Mouse (Mus musculus) bone marrow macrophage, adult 2 months (primary cell): Measurements from ENCODE around the gene Lkaaear1. TPM values are rescaled to one million over a fixed set of nuclear protein-coding genes. Genes with fewer than 3 reads are reported as not detected.

Experiments used
- H3K27ac ChIP-seq: 2 replicates; pipeline ENCODE4 v1.5.1; 2012; ENCODE audit warnings: low read depth, low read length; ENCODE audit not compliant: insufficient read depth
- H3K4me1 ChIP-seq: 2 replicates; pipeline ENCODE4 v1.6.1; 2012; ENCODE audit warnings: low read length; ENCODE audit not compliant: control insufficient read depth, insufficient read depth
- H3K4me3 ChIP-seq: 2 replicates; pipeline ENCODE4 v1.5.1; 2012; ENCODE audit warnings: mild to moderate bottlenecking, low read length, moderate library complexity; ENCODE audit not compliant: insufficient read depth
- CTCF ChIP-seq: IDR thresholded peaks from 2 replicates; pipeline ENCODE4 v1.5.1; 2012; ENCODE audit warnings: low read depth, mild to moderate bottlenecking, low read length, moderate library complexity
- POLR2A ChIP-seq: IDR thresholded peaks from 2 replicates; pipeline ENCODE4 v1.6.1; 2012; ENCODE audit warnings: mild to moderate bottlenecking, low read depth, low read length, borderline replicate concordance
- polyA plus RNA-seq: library from polyadenylated mRNA; stranded (reverse); fragments of >200 nt; gene quantifications from 2 replicates; pipeline ENCODE4 v1.2.4, GENCODE M21; 2012; ENCODE audit not compliant: missing spikeins, insufficient read depth, insufficient read length

The Lkaaear1 gene
- polyA plus RNA-seq, 1 experiment, result not detected

DNA sequence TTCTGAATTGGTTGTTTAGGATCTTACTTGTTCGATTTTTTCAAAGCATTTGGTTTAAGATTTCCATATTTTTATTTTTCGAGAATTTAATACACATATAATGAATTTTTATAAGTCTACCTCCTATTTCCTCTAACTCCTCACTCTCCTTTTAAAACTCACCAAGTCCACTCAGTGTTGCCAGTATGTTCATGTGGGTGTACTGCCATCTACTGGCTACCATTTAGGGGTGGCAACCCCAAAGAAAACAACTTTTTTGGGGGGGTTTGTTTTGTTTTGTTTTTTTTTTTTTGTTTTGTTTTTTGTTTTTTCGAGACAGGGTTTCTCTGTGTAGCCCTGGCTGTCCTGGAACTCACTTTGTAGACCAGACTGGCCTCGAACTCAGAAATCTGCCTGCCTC, 8.4 kb upstream of the Lkaaear1 start:
- Histone ChIP-seq H3K4me3 (no peak overlapping the region), H3K4me1 (no peaks in the 10 kb centered on the region), H3K27ac (no peak overlapping the region)
- TF ChIP-seq POLR2A (no peak), CTCF (no peak)

DNA sequence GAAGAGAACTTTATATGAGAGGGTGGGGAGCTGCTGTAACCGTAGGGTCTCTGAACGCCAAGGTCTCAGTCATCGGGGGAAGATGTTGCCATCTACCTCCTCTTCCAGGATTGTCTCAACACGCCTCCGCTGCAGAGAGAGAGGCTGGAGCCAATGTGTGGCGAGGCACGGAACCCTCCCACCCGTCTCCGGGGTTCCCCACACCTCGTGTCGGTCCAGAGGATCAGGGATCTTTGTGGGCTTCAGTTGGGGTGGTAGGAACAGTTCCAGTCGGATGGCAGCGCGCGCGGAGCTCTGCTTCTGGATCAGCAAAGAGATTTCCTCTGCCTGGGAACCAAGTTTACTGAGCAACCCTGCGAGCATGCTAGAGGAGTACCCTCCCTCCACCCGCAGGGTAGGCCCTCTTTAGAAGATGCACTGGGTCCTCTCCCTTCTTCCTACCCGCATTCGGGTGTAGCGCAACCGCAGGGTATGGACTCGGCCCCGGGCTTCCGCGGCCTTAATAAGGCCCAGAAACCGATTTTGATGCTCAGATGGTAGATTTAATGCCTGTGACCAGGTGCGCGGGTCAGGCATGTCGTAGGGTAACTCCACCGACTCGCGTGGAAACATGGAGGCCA, 1.3 kb downstream of the Lkaaear1 start:
- H3K4me1 ChIP-seq, result peaks cover 9% of the 10 kb centered on the region
- TF ChIP-seq CTCF (no peak), POLR2A (no peak)
- H3K27ac ChIP-seq, result no peak overlapping the region
- H3K4me3 ChIP-seq, result no peak overlapping the region

DNA sequence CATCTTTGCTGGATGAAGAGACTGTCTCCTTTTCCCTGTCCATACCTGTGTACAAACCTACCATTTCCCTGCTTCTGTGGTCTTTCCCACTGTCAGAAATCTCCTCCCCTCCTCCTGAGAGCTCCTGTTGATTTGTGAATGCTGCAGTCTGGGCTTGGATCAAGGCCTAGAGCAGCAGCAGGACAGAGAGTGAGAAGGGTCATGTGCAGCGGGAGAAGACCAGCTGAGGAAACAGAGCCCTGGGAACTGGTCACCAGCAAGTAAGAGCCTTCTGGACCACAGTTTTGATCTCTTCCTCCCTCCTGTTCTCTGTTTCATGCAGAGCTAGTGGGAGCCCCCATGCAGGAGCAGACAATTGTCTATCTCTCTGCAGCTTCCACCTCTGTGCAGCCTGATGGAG, 2.5 kb downstream of the Lkaaear1 start:
- H3K27ac ChIP-seq, result no peak overlapping the region
- no peak overlapping the region for H3K4me3 ChIP-seq
- H3K4me1 ChIP-seq, result peaks cover 19% of the 10 kb centered on the region
- TF ChIP-seq POLR2A (no peak), CTCF (no peak)

DNA sequence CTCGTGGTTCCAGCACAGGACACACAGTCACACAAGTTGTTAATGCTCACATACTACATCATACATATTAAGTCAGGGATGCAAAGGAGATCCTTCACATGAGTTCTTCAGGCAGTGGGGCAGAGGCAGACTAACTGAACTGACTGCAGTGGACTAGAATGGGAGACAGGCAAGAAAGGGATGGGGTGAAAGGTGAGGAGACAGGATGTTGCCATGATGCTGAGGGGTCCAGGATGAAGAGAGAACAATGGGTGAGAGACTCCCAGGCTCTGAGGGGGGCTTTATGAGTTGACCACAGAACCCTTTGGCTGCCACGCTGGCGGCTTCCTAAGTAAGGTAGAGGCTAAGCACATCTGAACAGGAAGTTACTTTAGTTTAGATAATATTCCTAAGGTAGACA, 3.7 kb downstream of the Lkaaear1 start:
- peak overlapping the region; percentile 86 for H3K4me3 ChIP-seq
- TF ChIP-seq CTCF, result no peak
- no peak for TF ChIP-seq POLR2A
- H3K27ac ChIP-seq, result no peak overlapping the region
- H3K4me1 ChIP-seq, result peaks cover 31% of the 10 kb centered on the region

DNA sequence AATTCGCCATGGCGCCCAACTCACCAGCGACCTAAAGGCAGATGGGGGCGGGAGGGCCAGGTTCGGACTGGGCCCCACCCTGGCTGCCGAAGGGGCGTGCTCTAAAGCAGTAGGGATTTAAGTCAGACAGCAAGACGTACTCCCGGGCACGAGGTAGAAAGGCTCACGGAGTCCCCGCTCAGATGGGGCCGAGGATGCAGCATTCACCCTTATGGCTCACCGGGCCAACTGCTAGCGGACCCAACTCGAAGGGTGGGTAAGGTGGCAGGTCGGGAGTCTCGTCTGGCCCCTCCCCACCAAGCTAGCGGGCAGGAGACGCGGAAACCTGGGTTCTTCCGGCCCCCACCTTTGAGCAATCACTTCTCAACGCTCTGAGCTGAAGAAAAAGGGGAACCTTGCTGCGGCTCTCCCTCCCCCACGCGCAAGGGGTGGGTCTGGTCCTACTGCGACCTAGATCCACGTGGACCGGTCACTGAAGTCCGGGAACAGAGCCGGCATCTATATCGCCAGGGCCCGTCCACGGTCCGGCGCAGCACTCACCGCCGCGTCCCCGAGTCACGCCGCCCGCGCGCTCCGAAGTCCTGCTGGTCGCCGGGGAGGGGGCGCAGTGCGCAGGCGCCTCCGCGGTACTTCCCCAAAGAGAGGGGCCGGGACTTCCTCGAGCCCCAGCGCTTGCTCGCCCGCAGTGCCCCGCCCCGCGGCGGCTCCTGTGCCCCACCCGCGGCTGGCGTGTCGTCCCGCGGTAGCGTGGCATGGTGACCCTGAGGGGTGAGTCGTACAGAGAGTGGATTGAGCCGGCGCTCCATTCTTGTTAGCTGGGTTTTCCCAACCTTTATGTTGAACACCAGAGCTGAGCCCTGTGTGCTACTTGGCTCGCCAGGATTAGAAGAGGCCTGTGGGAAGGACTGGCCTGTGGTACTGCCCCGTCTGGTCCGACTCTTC, 4.6 kb downstream of the Lkaaear1 start, which contains the start of gene Rgs19:
TSS of gene Rgs19 (minus strand) at position 639 of the 942 bp plus-strand sequence.
- peak within 1 kb of the TSS; percentile 86 for H3K4me3 ChIP-seq
- H3K27ac ChIP-seq, result peak within 1 kb of the TSS; percentile 96
- H3K4me1 ChIP-seq, result peaks cover 32% of the 10 kb centered on the region
- no peak for TF ChIP-seq POLR2A
- TF ChIP-seq CTCF, result no peak

DNA sequence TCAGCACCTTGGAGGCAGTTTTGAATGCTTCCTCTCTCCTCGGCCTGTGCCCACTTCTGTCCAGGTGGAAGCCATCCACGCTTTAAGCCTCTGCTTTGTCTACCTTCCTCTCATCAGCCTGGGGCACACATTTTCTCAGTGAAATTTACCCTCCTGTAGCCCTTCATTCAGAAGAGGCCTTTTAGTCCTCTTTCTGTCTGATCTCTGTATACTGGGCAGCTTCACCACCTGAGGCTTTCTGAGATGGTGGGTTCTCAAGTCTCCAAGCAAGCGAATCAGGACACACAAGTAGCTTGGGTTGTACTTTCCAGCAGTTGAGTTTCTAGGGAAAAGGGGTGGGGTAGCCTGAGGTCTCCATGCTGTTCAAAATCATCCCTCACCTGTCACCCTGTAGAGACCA, 5.9 kb downstream of the Lkaaear1 start:
- Histone ChIP-seq H3K4me3 (peak overlapping the region; percentile 86), H3K27ac (peak overlapping the region; percentile 96; the same call in 1 of the 2 replicates)

DNA sequence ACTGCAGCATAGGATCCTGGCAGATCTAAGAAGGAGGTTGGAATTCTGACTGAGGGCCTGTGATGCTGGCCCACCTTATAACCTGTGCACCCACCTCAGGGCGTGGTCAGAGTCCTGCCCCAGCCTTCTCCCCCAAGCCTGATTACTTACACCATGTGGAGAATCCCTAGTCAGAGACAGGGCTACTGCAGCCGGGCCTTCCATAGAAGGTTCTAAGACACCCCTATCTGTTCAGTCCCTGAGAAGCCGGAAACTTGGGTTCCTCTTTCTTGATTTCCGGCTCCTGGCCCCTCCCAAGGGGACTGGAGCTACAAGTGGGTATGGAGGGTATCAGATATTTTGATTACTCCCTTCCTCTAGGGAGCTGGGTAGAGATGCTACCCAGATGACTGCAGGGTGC, 6.7 kb downstream of the Lkaaear1 start:
- Histone ChIP-seq H3K4me1 (peaks cover 32% of the 10 kb centered on the region), H3K27ac (peak overlapping the region; percentile 48), H3K4me3 (peak overlapping the region; percentile 86)
- no peak for TF ChIP-seq POLR2A
- TF ChIP-seq CTCF, result no peak

More for the DNA sequence above, 5.9 kb downstream of the Lkaaear1 start:
- peaks cover 32% of the 10 kb centered on the region for H3K4me1 ChIP-seq
- TF ChIP-seq CTCF (no peak), POLR2A (no peak)

DNA sequence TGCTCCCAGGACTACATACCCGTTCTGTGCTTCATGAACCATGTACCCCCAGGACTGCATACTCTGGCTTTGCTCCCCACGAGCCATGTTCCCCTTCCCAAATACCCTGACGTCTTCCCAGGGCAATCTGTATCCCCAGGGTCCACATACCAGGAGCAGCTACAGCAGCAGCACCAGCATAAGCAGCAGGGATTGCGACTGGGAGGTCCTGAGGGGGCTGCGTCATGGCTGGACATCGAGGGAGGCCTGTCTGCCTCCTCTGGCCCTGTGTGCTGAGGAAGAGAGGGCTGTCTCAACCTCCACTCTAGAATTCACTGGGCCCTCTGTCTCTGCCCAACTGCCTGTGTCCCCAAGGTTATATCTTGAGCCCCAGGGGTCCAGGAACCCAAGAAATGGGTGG, 7.2 kb downstream of the Lkaaear1 start:
- Histone ChIP-seq H3K4me1 (peaks cover 32% of the 10 kb centered on the region), H3K4me3 (peak overlapping the region; percentile 86), H3K27ac (peak overlapping the region; percentile 48; the same call in 1 of the 2 replicates)
- TF ChIP-seq CTCF, result no peak
- no peak for TF ChIP-seq POLR2A

DNA sequence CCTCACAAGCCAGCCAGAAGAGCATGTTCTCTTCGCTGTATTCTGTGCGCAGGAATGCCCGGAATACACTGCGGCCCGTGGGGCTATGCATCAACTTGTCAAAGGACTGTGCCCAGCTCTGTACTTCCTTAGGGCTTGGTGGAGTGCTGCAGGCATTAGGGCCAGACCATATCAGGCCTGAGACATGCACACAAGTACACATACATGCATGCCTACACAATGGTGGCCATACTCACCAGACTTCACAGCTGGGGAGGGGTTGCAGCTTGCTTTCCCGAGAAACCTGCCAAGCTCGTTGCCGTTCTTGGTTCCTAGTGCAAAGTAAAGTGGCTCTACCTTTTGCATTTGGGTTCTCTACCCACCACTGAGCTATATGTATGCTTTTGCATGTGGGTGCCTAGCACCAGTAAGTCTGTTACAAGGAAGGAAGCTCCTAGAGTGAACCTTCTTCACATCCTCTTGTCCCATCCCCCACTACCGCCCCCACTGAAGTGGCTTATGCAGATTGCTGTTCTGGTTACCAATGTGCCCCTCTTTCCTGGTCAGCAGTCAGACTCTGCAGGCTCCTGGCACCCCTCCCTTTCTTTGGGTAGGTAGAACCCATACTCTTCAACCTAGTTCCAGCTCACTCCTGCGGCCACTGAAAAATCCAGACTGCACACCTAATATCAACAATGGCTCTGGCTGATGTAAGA, 8.6 kb downstream of the Lkaaear1 start:
- H3K4me3 ChIP-seq, result no peak overlapping the region
- TF ChIP-seq POLR2A, result no peak
- TF ChIP-seq CTCF, result no peak
- no peak overlapping the region for H3K27ac ChIP-seq
- H3K4me1 ChIP-seq, result peaks cover 35% of the 10 kb centered on the region

DNA sequence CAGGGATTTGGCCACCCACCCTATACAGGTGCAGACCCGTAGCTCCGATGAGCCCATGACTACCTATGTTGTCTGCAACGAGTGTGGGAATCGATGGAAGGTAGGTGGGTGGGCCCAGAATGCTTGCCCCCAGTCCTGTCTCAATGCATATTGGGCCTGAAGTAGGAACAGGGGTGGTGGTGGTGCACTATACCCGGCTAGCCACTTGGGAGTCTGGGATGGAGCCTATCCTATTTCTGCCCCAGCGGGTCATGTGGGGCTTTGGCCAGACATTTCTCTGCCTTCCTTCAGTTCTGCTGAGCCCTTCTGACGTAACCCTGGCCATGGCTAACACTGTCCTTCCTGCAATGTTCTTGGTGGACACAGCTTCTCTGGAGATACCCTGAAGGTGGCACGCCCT, 10.7 kb downstream of the Lkaaear1 start:
- TF ChIP-seq POLR2A, result no peak
- no peak for TF ChIP-seq CTCF
- no peak overlapping the region for H3K4me3 ChIP-seq
- peaks cover 32% of the 10 kb centered on the region for H3K4me1 ChIP-seq
- H3K27ac ChIP-seq, result no peak overlapping the region
